Mouse (Mus musculus): ENCODE measurements around the gene Calb2. TPM values are rescaled to one million over a fixed set of nuclear protein-coding genes. Genes with fewer than 3 reads are reported as not detected.

Calb2 gene
- 144 and 153 TPM in 2 replicates for polyA plus RNA-seq (2015; fragmentation: Nextera tagmentation; extraction: Ambion mirVana)

- no peaks in the 10 kb centered on the region for H3K9me3 ChIP-seq
- H3K4me2 ChIP-seq: peak within 1 kb of the TSS; percentile 52
- no peak within 1 kb of the TSS for H3K27ac ChIP-seq
- peak within 1 kb of the TSS; percentile 35 for H3K4me3 ChIP-seq
- no peaks in the 10 kb centered on the region for H3K36me3 ChIP-seq (replicated peaks)
- WGBS: under 1% methylated on average over 23 of the region's 33 CpGs
- H3K4me1 ChIP-seq: peaks cover 8% of the 10 kb centered on the region
- peak within 1 kb of the TSS; percentile 18 for H3K9ac ChIP-seq
- H3K27me3 ChIP-seq (replicated peaks): peaks cover 21% of the 10 kb centered on the region
- ATAC-seq (replicated peaks): peak; percentile 87
Observed at GRCm38 (mm10) chr8:110168046-110168445, at the start of gene Calb2. Gene Calb2 (minus strand): TSS chr8:110168210.

- peak; percentile 100 for ATAC-seq (replicated peaks)
- peak overlapping the region; percentile 74 for H3K4me2 ChIP-seq
- H3K27ac ChIP-seq: peak overlapping the region; percentile 78
- peaks cover 18% of the 10 kb centered on the region for H3K36me3 ChIP-seq (replicated peaks)
- no peaks in the 10 kb centered on the region for H3K27me3 ChIP-seq (replicated peaks)
- WGBS: under 1% methylated on average over 43 of the region's 43 CpGs
- no peaks in the 10 kb centered on the region for H3K9me3 ChIP-seq
- peak overlapping the region; percentile 55 for H3K9ac ChIP-seq
- H3K4me3 ChIP-seq: peak overlapping the region; percentile 68
- H3K4me1 ChIP-seq: peaks cover 28% of the 10 kb centered on the region
Observed at GRCm38 (mm10) chr8:110217681-110218131, 49.7 kb upstream of the Calb2 start.

GRCm38 (mm10) chr8:110217198-110217597 lies 49.2 kb upstream of the Calb2 start:
- Histone ChIP-seq H3K36me3 (replicated peaks) (peaks cover 13% of the 10 kb centered on the region), H3K27ac (peak overlapping the region; percentile 78), H3K9ac (peak overlapping the region; percentile 30), H3K4me2 (peak overlapping the region; percentile 74), H3K27me3 (replicated peaks) (no peaks in the 10 kb centered on the region), H3K4me3 (peak overlapping the region; percentile 68), H3K4me1 (peaks cover 28% of the 10 kb centered on the region), H3K9me3 (no peaks in the 10 kb centered on the region)
- WGBS: 33% methylated on average over 5 of the region's 5 CpGs
- peak; percentile 60 for ATAC-seq (replicated peaks)

GRCm38 (mm10) chr8:110216253-110216652 lies 48.2 kb upstream of the Calb2 start:
- Histone ChIP-seq H3K36me3 (replicated peaks) (peaks cover 4% of the 10 kb centered on the region), H3K9me3 (no peaks in the 10 kb centered on the region), H3K9ac (no peak overlapping the region), H3K4me1 (peaks cover 28% of the 10 kb centered on the region), H3K27me3 (replicated peaks) (no peaks in the 10 kb centered on the region), H3K4me2 (no peak overlapping the region), H3K4me3 (no peak overlapping the region), H3K27ac (no peak overlapping the region)
- WGBS: 80% methylated on average over 5 of the region's 5 CpGs
- no peak for ATAC-seq (replicated peaks)

GRCm38 (mm10) chr8:110215365-110215764 lies 47.4 kb upstream of the Calb2 start, which contains the start of gene Cmtr2:
Gene Cmtr2 (plus strand): TSS chr8:110215665.
- H3K27me3 ChIP-seq (replicated peaks): no peaks in the 10 kb centered on the region
- no peak within 1 kb of the TSS for H3K9ac ChIP-seq
- H3K36me3 ChIP-seq (replicated peaks): no peaks in the 10 kb centered on the region
- no peak within 1 kb of the TSS for H3K27ac ChIP-seq
- H3K9me3 ChIP-seq: no peaks in the 10 kb centered on the region
- no peak for ATAC-seq (replicated peaks)
- no peak within 1 kb of the TSS for H3K4me3 ChIP-seq
- H3K4me2 ChIP-seq: no peak within 1 kb of the TSS
- WGBS: 73% methylated on average over 7 of the region's 7 CpGs
- H3K4me1 ChIP-seq: peaks cover 26% of the 10 kb centered on the region

- ATAC-seq (replicated peaks): no peak
- Histone ChIP-seq H3K4me1 (0 out of 2 replicates have a peak, but pooled peaks cover 3% of the 10 kb centered on the region), H3K9me3 (no peaks in the 10 kb centered on the region), H3K4me2 (no peak overlapping the region), H3K9ac (no peak overlapping the region), H3K27ac (no peak overlapping the region), H3K4me3 (no peak overlapping the region), H3K27me3 (replicated peaks) (no peaks in the 10 kb centered on the region), H3K36me3 (replicated peaks) (no peaks in the 10 kb centered on the region)
- WGBS: 28% methylated on average over 11 of the region's 11 CpGs
Observed at GRCm38 (mm10) chr8:110201806-110202205, 33.8 kb upstream of the Calb2 start.

GRCm38 (mm10) chr8:110196678-110197077 lies 28.7 kb upstream of the Calb2 start:
- Histone ChIP-seq H3K27me3 (replicated peaks) (no peaks in the 10 kb centered on the region; the same call in 1 of the 2 replicates), H3K27ac (no peak overlapping the region), H3K4me2 (no peak overlapping the region), H3K9ac (no peak overlapping the region), H3K9me3 (no peaks in the 10 kb centered on the region), H3K36me3 (replicated peaks) (no peaks in the 10 kb centered on the region), H3K4me3 (no peak overlapping the region), H3K4me1 (no peaks in the 10 kb centered on the region)
- WGBS: 4% methylated on average over 5 of the region's 5 CpGs
- ATAC-seq (replicated peaks): no peak

GRCm38 (mm10) chr8:110188961-110189750 lies 21.1 kb upstream of the Calb2 start:
- no peak overlapping the region for H3K4me2 ChIP-seq
- H3K9me3 ChIP-seq: no peaks in the 10 kb centered on the region
- H3K36me3 ChIP-seq (replicated peaks): no peaks in the 10 kb centered on the region
- no peak overlapping the region for H3K4me3 ChIP-seq
- WGBS: 13% methylated on average over 8 of the region's 8 CpGs
- H3K9ac ChIP-seq: no peak overlapping the region
- H3K4me1 ChIP-seq: peaks cover 6% of the 10 kb centered on the region
- peak overlapping the region; percentile 67 for H3K27ac ChIP-seq
- peak; percentile 54 for ATAC-seq (replicated peaks)
- H3K27me3 ChIP-seq (replicated peaks): no peaks in the 10 kb centered on the region

- no peaks in the 10 kb centered on the region for H3K9me3 ChIP-seq
- H3K36me3 ChIP-seq (replicated peaks): no peaks in the 10 kb centered on the region
- H3K4me2 ChIP-seq: no peak overlapping the region
- ATAC-seq (replicated peaks): no peak
- H3K4me1 ChIP-seq: peaks cover 25% of the 10 kb centered on the region
- H3K27me3 ChIP-seq (replicated peaks): no peaks in the 10 kb centered on the region
- WGBS: 86% methylated on average over 4 of the region's 4 CpGs
- H3K27ac ChIP-seq: no peak overlapping the region
- H3K4me3 ChIP-seq: no peak overlapping the region
- H3K9ac ChIP-seq: no peak overlapping the region
Observed at GRCm38 (mm10) chr8:110185538-110185937, 17.5 kb upstream of the Calb2 start.

- 0 out of 2 replicates have a peak, but pooled peaks have one; percentile 16 for ATAC-seq (replicated peaks)
- no peaks in the 10 kb centered on the region for H3K9me3 ChIP-seq
- H3K4me1 ChIP-seq: peaks cover 20% of the 10 kb centered on the region
Observed at GRCm38 (mm10) chr8:110183748-110184147, 15.7 kb upstream of the Calb2 start.

GRCm38 (mm10) chr8:110182735-110183367 lies 14.8 kb upstream of the Calb2 start:
- peak overlapping the region; percentile 42 for H3K27ac ChIP-seq
- WGBS: 49% methylated on average over 11 of the region's 11 CpGs
- no peaks in the 10 kb centered on the region for H3K27me3 ChIP-seq (replicated peaks)
- H3K4me1 ChIP-seq: peaks cover 20% of the 10 kb centered on the region
- ATAC-seq (replicated peaks): peak; percentile 67; the same call in 1 of the 2 replicates
- no peaks in the 10 kb centered on the region for H3K36me3 ChIP-seq (replicated peaks)
- no peaks in the 10 kb centered on the region for H3K9me3 ChIP-seq
- no peak overlapping the region for H3K4me3 ChIP-seq
- no peak overlapping the region for H3K9ac ChIP-seq
- no peak overlapping the region for H3K4me2 ChIP-seq

More at GRCm38 (mm10) chr8:110183748-110184147, 15.7 kb upstream of the Calb2 start:
- no peak overlapping the region for H3K9ac ChIP-seq
- no peaks in the 10 kb centered on the region for H3K27me3 ChIP-seq (replicated peaks)
- H3K36me3 ChIP-seq (replicated peaks): no peaks in the 10 kb centered on the region
- peak overlapping the region; percentile 42; the same call in 1 of the 2 replicates for H3K27ac ChIP-seq
- 22% methylated on average over 11 of the region's 11 CpGs for WGBS
- H3K4me2 ChIP-seq: no peak overlapping the region
- H3K4me3 ChIP-seq: no peak overlapping the region

All from midbrain, embryonic 15.5 days (tissue).